Mouse (Mus musculus) CH12.LX (cell line): ENCODE results near the gene Icos. TPM values are rescaled to one million over a fixed set of nuclear protein-coding genes. Genes with fewer than 3 reads are reported as not detected.

Source experiments
- polyA plus RNA-seq: library from polyadenylated mRNA; unstranded; fragments of >175 nt; gene quantifications from 2 replicates; pipeline ENCODE4 v1.2.1, GENCODE M21; 2012; ENCODE audit warnings: low read depth; ENCODE audit not compliant: insufficient read length
- total RNA-seq, 2 experiments: library from RNA; depleted of rRNA; stranded (reverse); fragments of 300-350 nt in 1 of 2; fragments of >200 nt in 1 of 2; gene quantifications; 2 replicates each; pipeline ENCODE4 v1.2.3; 2012 to 2014

Gene Icos
- total and polyA plus RNA-seq, 3 experiments = 0.08 TPM; not detected in 2

Other genes with a start within 250 kb of the Icos start
- 27.4 and 54.7 TPM in 2 replicates for gene Ctla4, start 90.9 kb upstream of the Icos start, total RNA-seq (2012; rRNA removed)
- 49.8 and 53.7 TPM in 2 replicates for gene Ctla4, start 90.9 kb upstream of the Icos start, total RNA-seq (2014; rRNA removed)
- 11.6 and 13.1 TPM in 2 replicates for gene Ctla4, start 90.9 kb upstream of the Icos start, polyA plus RNA-seq